Mouse (Mus musculus) heart, adult 2 months (tissue): Measurements from ENCODE around the gene Ndufs2. TPM values are rescaled to one million over a fixed set of nuclear protein-coding genes. Genes with fewer than 3 reads are reported as not detected.

Experiments used
- DNase-seq, 2 experiments: peaks; one replicate each; pipeline ENCODE4 v3.0.0; 2021
- H3K27ac ChIP-seq: fragments of 200-600 bp; 2 replicates; pipeline ENCODE4 v1.8.1; 2022
- H3K27me3 ChIP-seq: fragments of 200-500 bp; 2 replicates; pipeline ENCODE4 v1.6.1; 2012; ENCODE audit warnings: mild to moderate bottlenecking, low read length, inconsistent platforms, mixed read lengths; ENCODE audit not compliant: control insufficient read depth, insufficient read depth
- H3K36me3 ChIP-seq: fragments of 200-500 bp; 2 replicates; pipeline ENCODE4 v1.6.1; 2012; ENCODE audit warnings: low read length, inconsistent platforms; ENCODE audit not compliant: control insufficient read depth, insufficient read depth
- H3K4me1 ChIP-seq: fragments of 200-500 bp; 2 replicates; pipeline ENCODE4 v1.6.1; 2011; ENCODE audit warnings: low read length; ENCODE audit not compliant: control insufficient read depth, insufficient read depth
- H3K4me3 ChIP-seq: fragments of 200-600 bp; 2 replicates; pipeline ENCODE4 v1.8.1; 2022
- H3K79me2 ChIP-seq: fragments of 200-500 bp; replicated peaks from 2 replicates; pipeline ENCODE4 v1.6.1; 2012; ENCODE audit warnings: mild to moderate bottlenecking, inconsistent platforms, low read length, moderate library complexity, mixed read lengths; ENCODE audit not compliant: control insufficient read depth, insufficient read depth
- H3K9ac ChIP-seq: fragments of 200-500 bp; 2 replicates; pipeline ENCODE4 v1.6.1; 2012; ENCODE audit warnings: low read depth, mild to moderate bottlenecking, control low read depth, inconsistent platforms, low read length, mixed read lengths
- CTCF ChIP-seq: fragments of 200-600 bp; IDR thresholded peaks from 2 replicates; pipeline ENCODE4 v1.8.1; 2022; ENCODE audit warnings: antibody characterized with exemption, mild to moderate bottlenecking, moderate library complexity
- EP300 ChIP-seq: fragments of 200-500 bp; IDR thresholded peaks from 2 replicates; pipeline ENCODE4 v1.6.1; 2011; ENCODE audit warnings: low read depth, low read length, control low read depth; ENCODE audit not compliant: insufficient read depth
- POLR2A ChIP-seq: fragments of 200-500 bp; IDR thresholded peaks from 2 replicates; pipeline ENCODE4 v1.6.1; 2011; ENCODE audit warnings: mild to moderate bottlenecking, low read depth, low read length, control low read depth; ENCODE audit not compliant: insufficient read depth
- WGBS: fragments of 180-500 bp; shearing (Covaris S2); methylation state at CpG from one replicate; pipeline ENCODE4 v1.1.7; 2018; 5-methylcytosine and 5-hydroxymethylcytosine counted together
- intact Hi-C: fragments of 180-260 bp; cut with DNase I; formaldehyde crosslinking; loops from one replicate; pipeline ENCODE4 v1.15.1; 2025
- polyA plus RNA-seq: library from polyadenylated mRNA; depleted of rRNA; stranded (reverse); fragments of >200 nt; gene quantifications from 2 replicates; pipeline ENCODE4 v1.2.3, GENCODE M21; 2012
- total RNA-seq, 2 experiments: library from RNA; stranded (reverse); gene quantifications; 2 replicates each; pipeline ENCODE4 v1.2.3; 2021

Gene Ndufs2
- total and polyA plus RNA-seq, 3 experiments = 997 to 1,610 (median 1,369) TPM

- Histone ChIP-seq H3K9ac (peak overlapping the region; percentile 75), H3K27ac (peak overlapping the region; percentile 72), H3K79me2 (no peaks in the 10 kb centered on the region), H3K36me3 (no peaks in the 10 kb centered on the region), H3K4me3 (peak overlapping the region; percentile 73), H3K27me3 (no peaks in the 10 kb centered on the region), H3K4me1 (peaks cover 4% of the 10 kb centered on the region; the same call in 1 of the 2 replicates)
- 3% methylated on average over 25 of the region's 25 CpGs for WGBS
- DNase-seq = peak in 1 of 2 experiments; percentile 10
- TF ChIP-seq CTCF = no peak
- intact Hi-C loops = loop anchor here (2.0 kb wide), 1 partner anchor 170 kb away; no protein-coding TSS in a partner anchor
Observed at GRCm38 (mm10) chr1:171280250-171280915, 29.2 kb upstream of the Ndufs2 start.

GRCm38 (mm10) chr1:171279721-171280120 is 28.5 kb upstream of the Ndufs2 start:
- no peaks in the 10 kb centered on the region for H3K36me3 ChIP-seq
- intact Hi-C loops = loop anchor here (2.0 kb wide), 1 partner anchor 169 kb away; no protein-coding TSS in a partner anchor
- WGBS = 80% methylated on average over 5 of the region's 5 CpGs
- no peaks in the 10 kb centered on the region for H3K27me3 ChIP-seq
- H3K79me2 ChIP-seq = no peaks in the 10 kb centered on the region
- TF ChIP-seq EP300 = no peak
- TF ChIP-seq CTCF = no peak
- no peak for TF ChIP-seq POLR2A
- no peak overlapping the region for H3K27ac ChIP-seq
- H3K4me1 ChIP-seq = peaks cover 3% of the 10 kb centered on the region; the same call in 1 of the 2 replicates
- peak overlapping the region; percentile 6; the same call in 1 of the 2 replicates for H3K9ac ChIP-seq
- peak in 1 of 2 experiments; percentile 2 for DNase-seq
- H3K4me3 ChIP-seq = no peak overlapping the region

DNA sequence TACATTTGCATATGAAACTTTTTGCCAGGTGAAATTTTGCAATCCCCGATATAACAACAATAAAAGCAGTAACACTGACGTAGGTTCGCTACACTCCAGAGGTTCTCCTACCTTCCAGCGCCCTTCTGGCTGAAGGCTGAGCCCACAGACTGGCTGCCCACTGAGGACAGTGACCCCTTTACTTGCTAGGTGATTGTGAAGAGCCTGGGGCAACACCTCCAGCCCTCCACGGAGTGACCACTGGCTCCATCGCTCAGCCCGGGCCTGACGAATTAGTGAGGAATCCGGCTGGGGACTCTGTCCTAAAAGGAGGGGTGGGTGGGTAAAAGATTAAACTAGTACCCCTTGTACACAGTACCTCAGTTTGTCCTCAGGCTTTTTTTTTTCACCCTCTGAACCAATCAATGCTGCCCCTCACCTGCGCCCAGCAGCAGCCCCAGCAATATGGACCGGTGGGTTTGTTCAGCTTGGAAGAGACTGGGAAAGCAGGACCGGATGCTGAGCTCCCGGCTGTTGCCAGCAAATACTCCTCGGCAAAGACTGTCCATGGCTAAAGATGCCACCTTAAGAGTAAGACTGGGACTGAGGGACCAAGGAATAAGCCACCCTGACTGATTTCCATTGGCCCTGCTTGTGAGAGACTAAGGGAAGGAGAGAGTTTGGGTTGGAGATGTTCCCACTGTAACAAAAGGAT is 28.0 kb upstream of the Ndufs2 start:
- no peak for DNase-seq
- H3K36me3 ChIP-seq = no peaks in the 10 kb centered on the region
- H3K4me3 ChIP-seq = no peak overlapping the region
- no peak overlapping the region for H3K9ac ChIP-seq
- intact Hi-C loops = no loop called here
- no peak overlapping the region for H3K27ac ChIP-seq
- H3K4me1 ChIP-seq = peaks cover 3% of the 10 kb centered on the region; the same call in 1 of the 2 replicates
- no peaks in the 10 kb centered on the region for H3K79me2 ChIP-seq
- 85% methylated on average over 14 of the region's 14 CpGs for WGBS
- TF ChIP-seq CTCF (no peak), POLR2A (no peak), EP300 (no peak)
- no peaks in the 10 kb centered on the region for H3K27me3 ChIP-seq

DNA sequence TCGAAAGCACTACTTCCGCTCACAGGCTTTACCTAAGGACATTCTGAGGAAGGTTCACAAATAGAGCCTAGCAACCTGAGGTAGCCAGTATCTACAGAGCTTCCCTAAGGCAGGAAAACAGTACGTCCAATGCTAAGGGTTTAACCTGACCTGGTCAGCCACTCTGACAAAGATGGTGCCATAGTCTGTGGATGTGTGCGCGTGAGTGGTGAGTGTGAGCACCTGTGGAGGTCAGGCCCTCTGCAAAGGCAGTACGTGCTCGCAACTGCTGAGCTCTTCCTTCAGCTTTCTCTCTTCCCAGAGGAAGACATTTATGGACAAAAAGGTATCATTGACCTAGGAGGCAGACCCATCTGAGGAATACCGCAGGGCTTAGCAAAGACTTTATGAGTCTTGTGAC is 27.2 kb upstream of the Ndufs2 start:
- Histone ChIP-seq H3K27me3 (no peaks in the 10 kb centered on the region), H3K36me3 (no peaks in the 10 kb centered on the region), H3K79me2 (no peaks in the 10 kb centered on the region), H3K4me3 (no peak overlapping the region), H3K27ac (no peak overlapping the region), H3K9ac (no peak overlapping the region), H3K4me1 (peaks cover 3% of the 10 kb centered on the region; the same call in 1 of the 2 replicates)
- TF ChIP-seq POLR2A = no peak
- TF ChIP-seq EP300 = no peak
- no peak for TF ChIP-seq CTCF
- peak in 1 of 2 experiments; percentile 10 for DNase-seq
- intact Hi-C loops = no loop called here
- 96% methylated on average over 8 of the region's 8 CpGs for WGBS

DNA sequence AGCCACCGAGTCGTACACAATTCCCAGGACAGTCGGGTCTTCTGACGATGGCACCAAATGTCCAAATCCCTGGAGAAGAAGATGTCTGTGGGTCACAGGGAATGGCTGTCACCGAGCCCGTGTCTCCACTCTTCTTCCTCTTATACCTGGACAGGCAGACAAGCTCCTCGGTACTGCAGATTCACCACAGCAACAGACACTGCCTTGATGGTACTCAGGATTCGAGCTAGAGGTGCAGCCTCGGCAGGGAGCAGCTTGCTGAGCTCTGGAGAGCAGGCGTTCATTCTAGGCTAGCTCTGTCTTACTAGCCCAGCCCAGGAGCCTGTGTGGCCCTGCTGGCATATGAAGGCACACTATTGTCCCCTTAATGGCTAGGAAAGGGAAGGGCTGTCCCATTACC is 26.5 kb upstream of the Ndufs2 start:
- no peak overlapping the region for H3K4me3 ChIP-seq
- DNase-seq = peak in 1 of 2 experiments; percentile 10
- 75% methylated on average over 10 of the region's 10 CpGs for WGBS
- no peak overlapping the region for H3K9ac ChIP-seq
- H3K4me1 ChIP-seq = peaks cover 3% of the 10 kb centered on the region; the same call in 1 of the 2 replicates
- no peak overlapping the region for H3K27ac ChIP-seq
- no peaks in the 10 kb centered on the region for H3K79me2 ChIP-seq
- intact Hi-C loops = no loop called here
- H3K27me3 ChIP-seq = no peaks in the 10 kb centered on the region
- TF ChIP-seq POLR2A (no peak), EP300 (no peak), CTCF (no peak)
- H3K36me3 ChIP-seq = no peaks in the 10 kb centered on the region

- H3K4me1 ChIP-seq = peaks cover 3% of the 10 kb centered on the region; the same call in 1 of the 2 replicates
- peak in 1 of 2 experiments; percentile 11 for DNase-seq
- intact Hi-C loops = no loop called here
- H3K27ac ChIP-seq = no peak overlapping the region
- no peak overlapping the region for H3K9ac ChIP-seq
- no peak overlapping the region for H3K4me3 ChIP-seq
- H3K79me2 ChIP-seq = no peaks in the 10 kb centered on the region
- 79% methylated on average over 14 of the region's 14 CpGs for WGBS
- H3K27me3 ChIP-seq = no peaks in the 10 kb centered on the region
- H3K36me3 ChIP-seq = no peaks in the 10 kb centered on the region
- no peak for TF ChIP-seq CTCF
- no peak for TF ChIP-seq EP300
- TF ChIP-seq POLR2A = no peak
Observed at GRCm38 (mm10) chr1:171276110-171276748, 25.0 kb upstream of the Ndufs2 start.
